Mouse (Mus musculus): ENCODE data around the gene Pex6. TPM values are rescaled to one million over a fixed set of nuclear protein-coding genes. Genes with fewer than 3 reads are reported as not detected.

The Pex6 gene
- polyA plus RNA-seq, 1 experiment from 2014 or later, result 23.3 TPM

DNA sequence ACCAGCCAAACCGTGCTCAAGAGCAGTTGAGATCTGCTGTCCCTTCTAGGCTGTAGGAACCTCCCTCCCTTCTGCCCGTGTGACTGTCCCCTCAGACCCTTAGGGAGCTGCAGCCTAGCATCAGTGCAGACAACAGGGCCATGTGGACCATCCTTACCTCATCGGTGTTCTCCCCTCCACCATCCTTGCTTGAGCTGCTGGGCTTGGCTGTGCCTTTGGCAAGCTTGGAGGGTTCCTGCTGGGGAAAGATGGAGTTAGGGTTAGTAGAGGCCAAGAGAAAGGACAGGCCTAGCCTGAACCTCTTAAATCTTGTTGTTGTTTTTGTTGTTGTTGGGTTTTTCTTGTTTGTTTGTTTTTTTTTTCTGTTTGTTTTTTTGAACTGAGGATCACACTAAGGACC, 11.4 kb upstream of the Pex6 start:
- no peak for DNase-seq (ENCODE audit: low spot score)

- no peak for DNase-seq (ENCODE audit: low spot score)
Measured at GRCm38 (mm10) chr17:46701489-46701888, 9.8 kb upstream of the Pex6 start.

- no peak for DNase-seq (ENCODE audit: low spot score)
Measured at GRCm38 (mm10) chr17:46702100-46702499, 9.2 kb upstream of the Pex6 start.

- no peak for DNase-seq (ENCODE audit: low spot score)
Measured at GRCm38 (mm10) chr17:46702506-46702905, 8.8 kb upstream of the Pex6 start.

DNA sequence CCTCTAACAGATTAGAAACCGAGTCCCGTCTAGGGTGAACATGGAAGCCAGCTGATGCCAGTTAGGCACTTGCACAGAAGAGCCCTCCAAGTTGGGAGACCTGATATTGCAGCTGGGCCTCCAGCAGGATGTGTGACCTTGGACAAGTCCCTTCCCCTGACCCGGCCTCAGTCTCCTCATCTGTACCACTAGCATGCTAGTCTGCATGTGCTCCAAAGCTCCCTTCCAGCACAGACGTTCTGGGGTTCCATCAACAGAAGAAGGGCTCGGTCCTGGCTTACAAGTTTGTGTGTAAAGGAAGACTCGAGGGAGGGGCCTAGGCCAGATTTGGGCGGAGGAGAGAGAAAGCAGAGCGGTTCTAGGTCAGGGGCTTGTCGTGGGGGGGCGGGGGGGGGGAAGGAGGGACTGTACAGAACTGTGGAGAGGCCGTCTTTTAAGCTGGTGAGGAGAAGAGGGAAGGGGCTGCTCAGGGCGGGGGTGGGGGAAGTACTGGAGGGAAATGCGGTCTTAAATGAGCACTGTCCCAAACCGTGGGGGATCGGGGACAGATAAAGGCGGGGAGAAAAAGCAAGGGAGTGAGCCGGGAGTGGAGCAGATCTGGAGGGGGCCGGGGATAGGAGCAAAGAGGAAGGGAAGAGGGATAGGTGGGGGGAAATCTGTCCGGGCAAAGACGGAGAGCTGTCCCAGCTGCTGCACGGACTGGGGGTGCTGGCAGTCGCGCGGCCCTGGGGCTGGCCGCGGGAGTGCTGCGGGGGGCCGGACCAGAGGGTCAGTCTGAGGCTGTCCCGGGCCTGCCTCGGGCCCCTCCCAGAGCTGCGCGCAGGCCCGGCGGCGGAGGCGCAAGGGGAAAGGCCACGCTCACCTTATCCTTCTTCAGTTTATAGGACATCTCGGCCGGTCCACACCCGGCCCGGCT, 7.0 kb upstream of the Pex6 start:
- peak; percentile 38 for DNase-seq (ENCODE audit: low spot score)

DNA sequence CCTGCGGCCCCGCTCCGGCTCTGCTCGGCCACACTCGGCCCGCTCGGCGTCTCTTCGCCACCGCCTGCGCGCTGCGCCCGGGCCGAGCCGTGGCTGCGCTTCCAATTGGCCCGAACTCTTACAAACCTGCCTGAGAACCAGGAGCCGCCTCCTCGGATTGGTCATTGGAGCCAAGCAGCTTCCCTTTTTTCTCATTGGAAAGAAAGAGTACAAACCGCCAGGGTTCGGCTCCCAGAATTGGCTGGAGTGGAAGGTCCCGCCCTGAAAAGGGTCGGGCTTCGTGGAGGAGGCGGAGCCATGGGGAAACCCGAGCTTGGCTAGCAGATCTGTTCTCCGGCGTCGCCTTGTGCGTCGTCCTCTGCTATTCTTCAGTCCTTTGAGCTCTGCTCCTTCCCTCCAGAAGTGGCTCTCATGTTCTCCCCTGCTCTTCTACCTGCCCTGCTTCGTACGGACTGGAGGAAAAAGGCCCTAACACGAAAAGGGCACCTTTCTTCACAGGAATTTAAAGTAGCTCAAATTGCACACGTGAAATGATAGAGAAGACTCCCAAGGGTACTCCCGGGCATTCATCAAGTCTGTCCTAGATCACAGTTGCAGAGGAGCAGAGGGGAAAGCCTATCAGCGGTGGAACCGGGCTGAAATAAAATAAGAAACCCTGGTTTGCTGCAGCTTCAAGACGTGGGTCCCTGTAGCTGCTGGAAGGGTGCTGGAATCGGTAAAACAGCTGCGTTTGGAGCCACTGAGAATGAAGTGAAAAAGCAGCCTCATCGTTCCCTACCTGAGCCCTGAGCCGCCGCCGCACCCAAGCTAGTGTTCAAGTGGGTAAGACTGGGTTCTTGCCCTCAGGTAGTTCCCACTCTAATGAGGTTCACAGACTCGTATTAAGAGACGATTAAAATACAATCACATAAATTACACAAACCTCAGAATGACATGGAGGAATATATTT, 6.1 kb upstream of the Pex6 start, which contains the start of gene Ppp2r5d:
TSS of gene Ppp2r5d (minus strand) at position 225 of the 949 bp plus-strand sequence.
- peak; percentile 98 for DNase-seq (ENCODE audit: low spot score)

DNA sequence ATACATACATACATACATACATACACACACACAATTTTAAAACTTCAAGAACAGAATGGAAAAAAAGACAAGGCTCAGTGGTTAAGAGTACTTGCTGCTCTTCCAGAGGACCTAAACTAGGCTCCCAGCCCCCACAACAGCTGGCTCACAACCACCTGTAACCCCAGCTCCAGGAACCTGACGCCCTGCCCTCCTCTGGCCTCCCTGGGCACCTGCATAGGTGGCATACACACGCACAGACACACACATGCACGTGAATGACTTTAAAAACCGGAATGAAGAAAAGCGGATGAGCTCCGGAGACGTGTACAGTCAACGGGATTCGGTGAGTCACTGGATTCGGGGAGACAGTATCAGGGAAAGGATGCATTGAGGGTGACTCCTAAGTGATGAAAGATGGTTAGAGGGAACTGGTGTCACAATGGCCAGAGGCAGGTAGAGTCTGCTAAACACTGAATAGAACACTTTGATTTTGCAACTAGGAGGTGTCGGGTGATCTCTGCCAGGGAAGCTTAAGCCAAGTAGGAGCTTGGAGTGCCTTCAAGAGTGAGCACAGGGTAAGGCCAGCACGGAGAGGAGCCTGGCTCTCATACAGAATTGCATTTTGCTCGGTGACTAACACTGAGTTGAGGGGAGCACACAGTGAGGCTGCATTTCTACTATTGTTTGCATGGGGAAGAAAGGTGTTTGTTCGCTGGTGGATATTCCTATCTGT, 4.7 kb upstream of the Pex6 start:
- DNase-seq (ENCODE audit: low spot score), result no peak

DNA sequence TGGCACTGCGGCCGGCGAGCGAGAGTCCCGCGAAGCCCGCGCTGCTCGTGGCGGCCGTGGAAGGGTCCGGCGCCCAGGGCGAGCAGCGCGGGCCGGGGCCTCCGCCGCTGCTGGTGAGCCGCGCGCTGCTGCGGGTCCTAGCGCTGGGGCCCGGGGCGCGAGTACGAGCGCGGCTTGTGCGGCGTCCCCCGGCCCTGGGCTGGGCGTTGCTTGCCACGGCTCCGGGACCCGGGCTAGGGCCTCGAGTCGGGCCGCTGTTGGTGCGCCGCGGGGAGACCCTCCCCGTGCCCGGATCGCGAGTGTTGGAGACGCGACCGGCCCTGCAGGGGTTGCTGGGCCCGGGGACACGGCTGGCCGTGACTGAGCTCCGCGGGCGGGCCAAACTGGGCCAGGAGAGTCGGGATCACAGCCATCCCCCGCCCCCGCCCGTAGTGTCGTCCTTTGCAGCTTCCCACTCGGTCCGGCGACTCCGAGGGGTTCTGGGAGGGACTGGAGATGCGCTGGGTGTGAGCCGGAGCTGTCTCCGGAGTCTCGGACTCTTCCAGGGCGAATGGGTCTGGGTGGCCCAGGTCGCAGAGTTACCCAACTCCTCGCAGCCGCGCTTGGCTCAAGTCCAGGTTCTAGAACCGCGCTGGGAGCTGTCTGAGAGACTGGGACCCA, 479 bp downstream of the Pex6 start:
- DNase-seq (ENCODE audit: low spot score), result no peak

- peak; percentile 41 for DNase-seq (ENCODE audit: low spot score)
Measured at GRCm38 (mm10) chr17:46712442-46712841, 1.2 kb downstream of the Pex6 start.

- DNase-seq (ENCODE audit: low spot score), result no peak
Measured at GRCm38 (mm10) chr17:46713849-46714248, 2.6 kb downstream of the Pex6 start.

DNA sequence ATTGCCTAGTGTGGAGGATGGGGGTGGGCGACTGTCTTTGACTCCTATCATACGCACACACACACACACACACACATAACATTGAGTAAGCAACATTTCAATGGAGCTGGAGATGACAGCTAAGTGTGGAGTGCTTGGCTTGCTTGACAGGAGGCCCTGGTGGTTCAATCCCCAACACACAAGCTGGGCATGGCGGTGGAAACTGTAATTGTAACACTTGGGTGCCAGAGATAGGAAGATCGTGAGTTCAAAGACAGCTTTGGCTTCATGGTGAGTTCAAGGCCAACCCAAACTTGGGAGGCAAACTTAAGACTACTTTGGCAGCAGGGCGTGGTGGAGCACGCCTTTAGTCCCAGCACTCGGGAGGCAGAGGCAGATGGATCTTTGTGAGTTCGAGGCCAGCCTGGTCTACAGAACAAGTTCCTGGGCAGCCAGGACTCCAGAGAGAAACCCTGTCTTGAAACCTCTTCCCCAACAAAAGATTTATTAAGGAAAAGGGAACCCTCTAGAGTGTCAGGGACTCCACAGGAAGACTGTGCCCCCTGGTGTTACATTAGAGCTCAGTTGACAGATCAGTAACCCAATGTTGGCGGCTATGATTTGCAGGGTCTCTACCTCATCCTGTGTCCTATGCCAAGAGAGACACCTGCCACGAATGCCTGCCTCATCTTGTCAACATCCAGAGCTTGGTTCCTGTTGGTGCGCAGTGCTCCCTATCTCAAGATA, 3.7 kb downstream of the Pex6 start:
- no peak for DNase-seq (ENCODE audit: low spot score)

DNA sequence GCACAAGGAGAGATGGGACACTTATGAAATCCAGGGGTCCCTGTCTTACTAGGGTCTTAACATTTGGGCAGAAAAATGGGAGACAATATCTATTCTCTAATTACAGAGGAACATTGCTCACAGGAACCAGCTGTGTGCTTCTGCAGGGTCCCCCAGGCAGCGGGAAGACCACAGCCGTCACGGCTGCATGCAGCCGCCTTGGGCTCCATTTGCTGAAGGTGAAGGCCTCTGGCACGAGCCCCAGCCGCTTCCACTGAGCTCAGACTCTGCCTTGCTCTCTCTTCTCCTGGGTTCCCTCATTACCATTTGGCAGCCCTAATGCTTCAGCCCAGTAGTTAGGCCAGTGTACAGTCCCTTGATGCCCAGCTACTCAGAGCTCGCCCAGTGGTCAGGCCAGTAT, 9.8 kb downstream of the Pex6 start:
- DNase-seq (ENCODE audit: low spot score), result no peak

DNA sequence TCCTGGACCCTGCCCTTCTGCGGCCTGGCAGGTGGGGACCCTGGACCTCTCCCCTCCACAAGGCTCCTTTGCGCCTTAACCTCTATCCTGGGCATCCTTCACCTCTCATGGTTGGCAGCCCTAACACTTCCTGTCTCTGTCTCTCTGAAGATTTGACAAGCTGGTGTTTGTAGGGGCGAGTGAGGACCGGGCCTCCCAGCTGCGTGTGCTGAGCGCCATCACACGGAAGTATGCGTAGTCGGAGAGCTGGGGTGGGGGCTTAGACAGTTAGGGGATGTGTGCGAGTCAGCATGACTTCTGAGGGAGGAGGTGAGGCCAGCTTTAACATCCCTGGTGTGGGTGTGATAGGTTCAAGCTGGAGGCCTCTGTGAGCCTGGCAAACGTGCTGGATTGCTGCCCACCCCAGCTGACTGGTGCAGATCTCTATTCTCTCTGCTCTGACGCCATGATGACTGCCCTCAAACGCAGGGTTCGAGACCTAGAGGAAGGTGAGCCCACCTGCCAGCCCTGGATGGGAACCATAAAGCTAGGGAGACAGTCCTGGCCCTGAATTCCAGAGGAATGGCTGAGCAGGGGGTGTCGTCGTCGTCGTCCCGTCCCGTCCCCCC, 13.3 kb downstream of the Pex6 start:
- peak; percentile 53 for DNase-seq (ENCODE audit: low spot score)

GRCm38 (mm10) chr17:46725273-46725672, 14.0 kb downstream of the Pex6 start:
- peak; percentile 80 for DNase-seq (ENCODE audit: low spot score)

DNA sequence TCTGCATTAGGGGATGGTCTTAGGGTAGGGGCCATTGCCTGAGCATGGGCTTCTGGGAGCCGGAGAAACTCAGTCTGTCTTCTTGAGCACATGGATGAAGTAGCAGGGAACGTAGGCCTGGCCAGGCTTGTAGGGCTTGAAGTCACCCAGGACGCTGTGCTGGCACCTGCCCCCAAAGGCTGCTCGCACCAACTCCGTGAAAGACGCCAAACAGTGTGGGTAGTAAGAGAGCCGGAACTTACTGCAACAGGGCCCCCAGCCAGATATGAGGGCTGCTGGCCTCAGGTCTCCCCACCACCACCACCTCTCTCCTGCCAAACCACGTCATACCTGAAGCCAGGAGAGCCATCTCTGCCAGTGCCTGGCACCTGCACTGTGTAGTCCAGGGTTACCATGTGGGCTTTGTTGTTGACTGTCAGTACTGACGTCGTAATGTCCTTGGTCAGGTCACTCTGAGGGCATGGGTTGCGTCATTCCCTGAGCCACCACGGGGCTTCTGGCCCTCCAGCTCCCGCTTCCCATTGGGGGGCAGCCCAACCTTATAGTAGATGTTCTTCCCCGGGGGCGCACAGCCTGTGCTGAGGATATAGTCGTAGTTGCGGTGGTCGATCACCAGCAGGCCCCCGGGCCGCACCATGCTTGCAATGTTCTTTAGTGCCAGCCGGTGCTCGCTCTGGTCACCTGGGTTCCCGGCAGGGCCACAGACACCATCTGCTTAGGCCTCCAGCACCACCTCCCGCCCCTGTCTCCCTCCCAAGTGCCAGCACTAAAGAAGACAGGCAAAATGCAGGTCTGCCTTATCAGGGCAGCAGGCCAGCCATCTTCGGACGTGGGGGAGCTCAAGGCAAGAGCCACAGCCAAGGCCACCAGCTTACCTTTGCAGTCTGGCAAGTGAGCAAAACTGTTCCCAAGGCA, 14.7 kb downstream of the Pex6 start:
- no peak for DNase-seq (ENCODE audit: low spot score)

- DNase-seq (ENCODE audit: low spot score), result no peak
Measured at GRCm38 (mm10) chr17:46727271-46727670, 16.0 kb downstream of the Pex6 start.

DNA sequence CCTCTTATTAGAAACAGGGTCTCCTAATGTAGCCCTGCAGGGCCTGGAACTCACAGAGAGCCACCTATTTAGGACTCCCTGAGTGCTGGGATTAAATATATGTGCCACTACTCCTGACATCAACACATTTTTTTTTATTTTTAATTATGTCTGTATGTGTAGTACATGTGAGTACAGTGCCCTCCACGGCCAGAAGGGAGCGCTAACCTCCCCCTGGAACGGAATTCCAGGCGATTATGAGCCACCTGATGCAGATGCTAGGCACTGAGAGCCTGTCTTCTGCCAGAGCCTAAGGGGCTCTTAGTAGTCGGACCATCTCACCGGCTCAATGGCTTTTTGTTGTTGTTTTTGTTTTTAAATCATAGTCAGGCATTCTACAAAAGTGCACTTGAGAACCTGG, 16.8 kb downstream of the Pex6 start:
- peak; percentile 28 for DNase-seq (ENCODE audit: low spot score)

- no peak for DNase-seq (ENCODE audit: low spot score)
Measured at GRCm38 (mm10) chr17:46728496-46728895, 17.2 kb downstream of the Pex6 start.

GRCm38 (mm10) chr17:46728904-46729318, 17.6 kb downstream of the Pex6 start, which contains the start of gene Gnmt:
Gene Gnmt, minus strand, starts transcription at chr17:46729168.
- no peak for DNase-seq (ENCODE audit: low spot score)
